ENCODE assay signal across 8 mouse cellular contexts in the genomic region with DNA sequence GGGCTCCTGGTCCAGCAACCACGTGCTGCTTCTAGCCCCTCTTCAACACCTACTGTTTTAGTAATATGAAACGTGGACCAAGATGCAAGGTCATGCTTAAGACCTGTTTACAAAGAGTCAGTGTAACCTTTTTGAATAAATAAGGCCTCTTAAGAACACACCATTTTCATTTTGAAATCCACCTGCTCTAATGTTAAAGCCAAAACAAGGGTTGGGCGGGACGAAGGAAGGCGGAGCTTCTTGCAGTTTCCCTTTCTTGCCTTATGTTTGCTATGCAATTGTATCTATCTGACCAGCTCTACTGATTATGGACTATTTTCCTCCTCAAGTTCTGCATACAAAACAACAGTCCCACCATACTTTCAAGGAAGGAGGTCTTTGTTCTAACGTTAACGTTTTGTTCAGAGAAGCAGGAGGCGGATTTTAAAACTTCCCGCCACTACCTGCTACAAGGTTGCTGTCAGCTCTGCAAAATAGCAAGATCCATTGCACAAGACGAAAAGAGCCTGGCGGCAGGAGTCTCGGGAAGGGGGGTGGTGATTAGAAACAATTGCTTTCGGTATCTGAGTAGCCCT. TPM values are rescaled to one million over a fixed set of nuclear protein-coding genes. Genes with fewer than 3 reads are reported as not detected.
DNase-seq lines count a peak whose midpoint lies in the region; ATAC-seq and TF ChIP-seq lines count a peak whose summit lies in the region.

No protein-coding gene starts in this region.

- H3K4me3 ChIP-seq in testis, adult 2 months (ENCODE audit: control insufficient read depth, low read depth, low read length), result peak overlapping the region; percentile 42
- peak overlapping the region; percentile 60; the same call in 1 of the 2 replicates for H3K4me3 ChIP-seq in cortical plate, adult 2 months (ENCODE audit: insufficient read depth, low read length)
- H3K4me3 ChIP-seq in heart, embryonic 15.5 days, result peak overlapping the region; percentile 53

- peaks cover 2% of the 10 kb centered on the region; the same call in 1 of the 2 replicates for H3K4me1 ChIP-seq in testis, adult 2 months (ENCODE audit: control insufficient read depth, insufficient read depth, low read length)
- no peaks in the 10 kb centered on the region for H3K4me1 ChIP-seq in cortical plate, adult 2 months (ENCODE audit: control insufficient read depth, insufficient read depth, low read length)
- no peaks in the 10 kb centered on the region for H3K4me1 ChIP-seq in heart, embryonic 15.5 days (replicated peaks)

- H3K27ac ChIP-seq in testis, adult 2 months (ENCODE audit: control insufficient read depth, insufficient read depth, low read depth, low read length), result no peak overlapping the region
- H3K27ac ChIP-seq in cortical plate, adult 2 months (ENCODE audit: insufficient read depth, low read length), result no peak overlapping the region
- peak overlapping the region; percentile 78; the same call in 1 of the 2 replicates for H3K27ac ChIP-seq in heart, embryonic 15.5 days

- H3K36me3 ChIP-seq in testis, adult 2 months (ENCODE audit: control insufficient read depth, insufficient read depth, low read length), result no peaks in the 10 kb centered on the region
- H3K36me3 ChIP-seq in heart, embryonic 15.5 days, result no peaks in the 10 kb centered on the region; the same call in 1 of the 2 replicates

- TF ChIP-seq POLR2A in testis, adult 2 months (IDR thresholded peaks at IDR 0.05; ENCODE audit: control insufficient read depth, low read depth, low read length), result no peak
- no peak for TF ChIP-seq POLR2A in cortical plate, adult 2 months (IDR thresholded peaks at IDR 0.05; ENCODE audit: extremely low read depth, insufficient read depth, low read length)

- H3K9ac ChIP-seq in heart, embryonic 15.5 days, result peak overlapping the region; percentile 47

- H3K4me2 ChIP-seq in heart, embryonic 15.5 days, result peak overlapping the region; percentile 58

- H3K9me3 ChIP-seq in heart, embryonic 15.5 days (replicated peaks), result no peaks in the 10 kb centered on the region

- DNase-seq in testis, postnatal 10 days (ENCODE audit: low spot score), result no peak
- DNase-seq in kidney, postnatal 36 days, result peak; percentile 9 to 44
- DNase-seq in thymus, postnatal 25 days, result peak; percentile 24
- DNase-seq in frontal cortex, postnatal 14 days (ENCODE audit: low spot score in 2 of 2), result no peak

- WGBS in heart, embryonic 15.5 days, result 28% methylated on average over 13 of the region's 13 CpGs

- no peak for TF ChIP-seq CTCF in testis, adult 2 months (IDR thresholded peaks at IDR 0.05; ENCODE audit: control insufficient read depth, insufficient read depth, insufficient replicate concordance, low read depth, low read length)
- TF ChIP-seq CTCF in cortical plate, adult 2 months (IDR thresholded peaks at IDR 0.05; ENCODE audit: extremely low read depth, insufficient read depth, low read length), result no peak

- no peaks in the 10 kb centered on the region for H3K27me3 ChIP-seq in testis, adult 2 months (ENCODE audit: control insufficient read depth, insufficient read depth, low read length)
- H3K27me3 ChIP-seq in heart, embryonic 15.5 days, result no peaks in the 10 kb centered on the region

- no peak for ATAC-seq in heart, embryonic 15.5 days (replicated peaks; ENCODE audit: insufficient number of reproducible peaks, insufficient read depth, low FRiP score, low read depth)
- ATAC-seq in megakaryocyte-erythroid progenitor cell, adult 5-6 weeks (replicated peaks; ENCODE audit: low FRiP score, low TSS enrichment, poor library complexity, severe bottlenecking), result peak; percentile 59

RNA-seq across cellular contexts. Expression of a gene that starts 1.5 kb away (rescaled TPM):
- 0.38 and 1.2 TPM in 2 replicates for polyA plus RNA-seq in testis, adult 2 months (2012; rRNA removed)
- polyA plus RNA-seq in cortical plate, adult 2 months (2012; rRNA removed), result 5.3 and 7.6 TPM in 2 replicates
- 17.5 and 20.8 TPM in 2 replicates for polyA plus RNA-seq in heart, embryonic 15.5 days (2015; fragmentation: Nextera tagmentation; extraction: Ambion mirVana)
- total RNA-seq in megakaryocyte-erythroid progenitor cell, adult 5-6 weeks (2014; fragmentation: Nextera tagmentation), result 81.0 and 104 TPM in 2 replicates
- 94.9 and 102 TPM in 2 replicates for total RNA-seq in megakaryocyte-erythroid progenitor cell, adult 5-6 weeks (2017)

Comparison
In these comparisons a context has a peak if more than half of its experiments do, and no peak if none do; other contexts are left out.
1. DNase-seq: peak in kidney, postnatal 36 days (2 of 2) and thymus, postnatal 25 days (single experiment); none in testis, postnatal 10 days (single experiment) and frontal cortex, postnatal 14 days (0 of 2).
2. Peak in every context shown above with its lines, with median percentiles within 50 percentile points of each other: H3K4me3 ChIP-seq.